In genomic region chr5:122295113-122295935, GRCm38 (mm10) we compare ENCODE assay signal across 12 mouse cellular contexts. TPM values are rescaled to one million over a fixed set of nuclear protein-coding genes. Genes with fewer than 3 reads are reported as not detected.
DNase-seq lines count a peak whose midpoint lies in the region; ATAC-seq and TF ChIP-seq lines count a peak whose summit lies in the region.
"Had no signal": no experiment of that assay in that cellular context is flagged by ENCODE, and none has a peak within 500 bp of the region (broad histone marks: within the 10 kb centered on the region; RNA-seq: fewer than 3 reads in every experiment).

No protein-coding gene starts in this region.

- no peak for TF ChIP-seq CTCF in intestine, postnatal 0 days (IDR thresholded peaks at IDR 0.05; ENCODE audit: low read depth)

- no peaks in the 10 kb centered on the region for H3K27me3 ChIP-seq in forebrain, embryonic 10.5 days (ENCODE audit: poor library complexity, severe bottlenecking)
- no peaks in the 10 kb centered on the region for H3K27me3 ChIP-seq in forebrain, embryonic 14.5 days (replicated peaks; ENCODE audit: control insufficient read depth, insufficient read depth, low read length)
- no peaks in the 10 kb centered on the region for H3K27me3 ChIP-seq in lung, embryonic 15.5 days
- no peaks in the 10 kb centered on the region for H3K27me3 ChIP-seq in intestine, postnatal 0 days (replicated peaks; ENCODE audit: control insufficient read depth, insufficient read depth, low read length)
- H3K27me3 ChIP-seq: neural tube, embryonic 12.5 days had no signal

- no peak for ATAC-seq in forebrain, embryonic 14.5 days
- ATAC-seq in lung, embryonic 15.5 days (ENCODE audit: borderline replicate concordance, extremely low read depth, low FRiP score, low TSS enrichment), result peak; percentile 40; the same call in 1 of the 2 replicates
- ATAC-seq in intestine, postnatal 0 days, result peak; percentile 43

- H3K4me3 ChIP-seq in forebrain, embryonic 10.5 days, result no peak overlapping the region
- no peak overlapping the region for H3K4me3 ChIP-seq in forebrain, embryonic 14.5 days (ENCODE audit: low read depth, low read length)
- H3K4me3 ChIP-seq in lung, embryonic 15.5 days, result no peak overlapping the region
- no peak overlapping the region for H3K4me3 ChIP-seq in intestine, postnatal 0 days (ENCODE audit: low read depth, low read length)
- H3K4me3 ChIP-seq: heart, embryonic 10.5 days; neural tube, embryonic 12.5 days had no signal

- no peak for DNase-seq in forebrain, embryonic 10.5 days (ENCODE audit: extremely low spot score, low spot score)
- DNase-seq in forebrain, embryonic 14.5 days (ENCODE audit: low spot score), result no peak
- DNase-seq in lung, postnatal 10 days, result no peak
- DNase-seq in thymus, postnatal 14 days, result peak; percentile 70
- no peak for DNase-seq in spleen, adult 12 weeks (ENCODE audit: low spot score)
- DNase-seq in left cerebral cortex, postnatal 25 days (ENCODE audit: low spot score in 2 of 2), result no peak
- DNase-seq: cerebellum, postnatal 36 days; right cerebral cortex, adult 18-20 months had no signal

- no peak overlapping the region for H3K4me2 ChIP-seq in forebrain, embryonic 14.5 days (ENCODE audit: low read length)
- no peak overlapping the region for H3K4me2 ChIP-seq in lung, embryonic 15.5 days
- H3K4me2 ChIP-seq in intestine, postnatal 0 days (replicated peaks; ENCODE audit: low read depth), result 0 out of 2 replicates have a peak overlapping the region, but pooled peaks have one; percentile 6
- H3K4me2 ChIP-seq: neural tube, embryonic 12.5 days had no signal

- intact Hi-C loops in left cerebral cortex, postnatal 25 days (cut with DNase I), result no loop called here

- H3K9me3 ChIP-seq in forebrain, embryonic 10.5 days, result no peaks in the 10 kb centered on the region
- no peaks in the 10 kb centered on the region for H3K9me3 ChIP-seq in forebrain, embryonic 14.5 days (replicated peaks; ENCODE audit: control insufficient read depth, low read length)
- H3K9me3 ChIP-seq in lung, embryonic 15.5 days, result no peaks in the 10 kb centered on the region
- no peaks in the 10 kb centered on the region for H3K9me3 ChIP-seq in intestine, postnatal 0 days (ENCODE audit: control insufficient read depth)
- H3K9me3 ChIP-seq: heart, embryonic 10.5 days; neural tube, embryonic 12.5 days had no signal

- WGBS in forebrain, embryonic 10.5 days, result 84% methylated on average over 14 of the region's 14 CpGs
- WGBS in forebrain, embryonic 14.5 days, result 77% methylated on average over 14 of the region's 14 CpGs
- 59% methylated on average over 14 of the region's 14 CpGs for WGBS in lung, embryonic 15.5 days
- 58% methylated on average over 14 of the region's 14 CpGs for WGBS in intestine, postnatal 0 days

- H3K36me3 ChIP-seq in forebrain, embryonic 10.5 days (replicated peaks), result peaks cover 15% of the 10 kb centered on the region
- H3K36me3 ChIP-seq in forebrain, embryonic 14.5 days (ENCODE audit: control insufficient read depth, insufficient read depth, low read length), result no peaks in the 10 kb centered on the region
- H3K36me3 ChIP-seq in lung, embryonic 15.5 days, result peaks cover 3% of the 10 kb centered on the region; the same call in 1 of the 2 replicates
- H3K36me3 ChIP-seq in intestine, postnatal 0 days (ENCODE audit: control insufficient read depth, insufficient read depth), result no peaks in the 10 kb centered on the region

- no peak overlapping the region for H3K9ac ChIP-seq in forebrain, embryonic 14.5 days (ENCODE audit: low read length)
- H3K9ac ChIP-seq in lung, embryonic 15.5 days, result no peak overlapping the region
- H3K9ac ChIP-seq in intestine, postnatal 0 days (ENCODE audit: low read depth, low read length), result no peak overlapping the region; the same call in 1 of the 2 replicates
- H3K9ac ChIP-seq: neural tube, embryonic 12.5 days had no signal

- 0 out of 2 replicates have a peak overlapping the region, but pooled peaks have one; percentile 0 for H3K27ac ChIP-seq in forebrain, embryonic 10.5 days
- no peak overlapping the region for H3K27ac ChIP-seq in forebrain, embryonic 14.5 days (ENCODE audit: low read depth, low read length)
- H3K27ac ChIP-seq in lung, embryonic 15.5 days, result no peak overlapping the region
- no peak overlapping the region; the same call in 1 of the 2 replicates for H3K27ac ChIP-seq in intestine, postnatal 0 days (ENCODE audit: low read depth, low read length)
- H3K27ac ChIP-seq: heart, embryonic 10.5 days; neural tube, embryonic 12.5 days had no signal

- peaks cover 36% of the 10 kb centered on the region for H3K4me1 ChIP-seq in forebrain, embryonic 10.5 days
- peaks cover 8% of the 10 kb centered on the region; the same call in 1 of the 2 replicates for H3K4me1 ChIP-seq in forebrain, embryonic 14.5 days (ENCODE audit: control insufficient read depth, insufficient read depth, low read length)
- H3K4me1 ChIP-seq in lung, embryonic 15.5 days, result peaks cover 39% of the 10 kb centered on the region
- H3K4me1 ChIP-seq in intestine, postnatal 0 days (replicated peaks; ENCODE audit: control insufficient read depth, insufficient read depth, low read length), result no peaks in the 10 kb centered on the region; the same call in 1 of the 2 replicates

RNA-seq across cellular contexts. Expression of gene Pptc7, which starts 11.2 kb away (rescaled TPM):
- polyA plus RNA-seq in forebrain, embryonic 10.5 days (2016; fragmentation: Nextera tagmentation; extraction: Ambion mirVana), result 8.3 and 9.0 TPM in 2 replicates
- polyA plus RNA-seq in forebrain, embryonic 14.5 days (2014; fragmentation: Nextera tagmentation; extraction: Ambion mirVana), result 5.2 and 5.9 TPM in 2 replicates
- polyA plus RNA-seq in lung, embryonic 15.5 days (2015; fragmentation: Nextera tagmentation; extraction: Ambion mirVana), result 7.6 and 8.7 TPM in 2 replicates
- 13.0 and 13.6 TPM in 2 replicates for polyA plus RNA-seq in intestine, postnatal 0 days (2015; fragmentation: Nextera tagmentation; extraction: Ambion mirVana)
- total RNA-seq in left cerebral cortex, postnatal 25 days (2021), result 10 to 100 TPM; 36.7 to 43.8 TPM

RNA-seq across cellular contexts. Expression of gene Tctn1, which starts 31.1 kb away (rescaled TPM):
- 5.8 and 6.2 TPM in 2 replicates for polyA plus RNA-seq in forebrain, embryonic 10.5 days (2016; fragmentation: Nextera tagmentation; extraction: Ambion mirVana)
- polyA plus RNA-seq in forebrain, embryonic 14.5 days (2014; fragmentation: Nextera tagmentation; extraction: Ambion mirVana), result 3.5 and 3.6 TPM in 2 replicates
- 6.3 and 7.0 TPM in 2 replicates for polyA plus RNA-seq in lung, embryonic 15.5 days (2015; fragmentation: Nextera tagmentation; extraction: Ambion mirVana)
- 1.6 and 1.9 TPM in 2 replicates for polyA plus RNA-seq in intestine, postnatal 0 days (2015; fragmentation: Nextera tagmentation; extraction: Ambion mirVana)
- total RNA-seq in left cerebral cortex, postnatal 25 days (2021), result 10 to 100 TPM in 1 of 2 experiments, 1 to 10 TPM in 1; 9.7 to 12.9 TPM

RNA-seq across cellular contexts. Expression of gene Rad9b, which starts 58.7 kb away (rescaled TPM):
- polyA plus RNA-seq in forebrain, embryonic 10.5 days (2016; fragmentation: Nextera tagmentation; extraction: Ambion mirVana), result 10.7 and 11.0 TPM in 2 replicates
- polyA plus RNA-seq in forebrain, embryonic 14.5 days (2014; fragmentation: Nextera tagmentation; extraction: Ambion mirVana), result 12.2 and 13.1 TPM in 2 replicates
- polyA plus RNA-seq in lung, embryonic 15.5 days (2015; fragmentation: Nextera tagmentation; extraction: Ambion mirVana), result 7.7 and 9.2 TPM in 2 replicates
- 4.6 and 4.9 TPM in 2 replicates for polyA plus RNA-seq in intestine, postnatal 0 days (2015; fragmentation: Nextera tagmentation; extraction: Ambion mirVana)
- total RNA-seq in left cerebral cortex, postnatal 25 days (2021), result 1 to 10 TPM; 2.8 to 3.4 TPM

RNA-seq across cellular contexts. Expression of gene Vps29, which starts 58.8 kb away (rescaled TPM):
- polyA plus RNA-seq in forebrain, embryonic 10.5 days (2016; fragmentation: Nextera tagmentation; extraction: Ambion mirVana), result 187 and 195 TPM in 2 replicates
- 288 and 315 TPM in 2 replicates for polyA plus RNA-seq in forebrain, embryonic 14.5 days (2014; fragmentation: Nextera tagmentation; extraction: Ambion mirVana)
- 211 and 224 TPM in 2 replicates for polyA plus RNA-seq in lung, embryonic 15.5 days (2015; fragmentation: Nextera tagmentation; extraction: Ambion mirVana)
- polyA plus RNA-seq in intestine, postnatal 0 days (2015; fragmentation: Nextera tagmentation; extraction: Ambion mirVana), result 333 and 338 TPM in 2 replicates
- total RNA-seq in left cerebral cortex, postnatal 25 days (2021), result 100 to 1,000 TPM; 189 to 208 TPM
